Mouse (Mus musculus): ENCODE measurements around the gene Rai14.

- TF ChIP-seq POLR2A (IDR thresholded peaks at IDR 0.05; ENCODE audit: borderline replicate concordance, insufficient read depth, low read length): no peak
- no peak for TF ChIP-seq CTCF (IDR thresholded peaks at IDR 0.05; ENCODE audit: borderline replicate concordance, insufficient read depth, low read depth, low read length)
Measured at GRCm38 (mm10) chr15:10685692-10686430, 28.6 kb downstream of the Rai14 start.

Data from cerebellum, adult 2 months (tissue).